Mouse (Mus musculus): Measurements from ENCODE around the gene Smim23.

Smim23 gene

DNA sequence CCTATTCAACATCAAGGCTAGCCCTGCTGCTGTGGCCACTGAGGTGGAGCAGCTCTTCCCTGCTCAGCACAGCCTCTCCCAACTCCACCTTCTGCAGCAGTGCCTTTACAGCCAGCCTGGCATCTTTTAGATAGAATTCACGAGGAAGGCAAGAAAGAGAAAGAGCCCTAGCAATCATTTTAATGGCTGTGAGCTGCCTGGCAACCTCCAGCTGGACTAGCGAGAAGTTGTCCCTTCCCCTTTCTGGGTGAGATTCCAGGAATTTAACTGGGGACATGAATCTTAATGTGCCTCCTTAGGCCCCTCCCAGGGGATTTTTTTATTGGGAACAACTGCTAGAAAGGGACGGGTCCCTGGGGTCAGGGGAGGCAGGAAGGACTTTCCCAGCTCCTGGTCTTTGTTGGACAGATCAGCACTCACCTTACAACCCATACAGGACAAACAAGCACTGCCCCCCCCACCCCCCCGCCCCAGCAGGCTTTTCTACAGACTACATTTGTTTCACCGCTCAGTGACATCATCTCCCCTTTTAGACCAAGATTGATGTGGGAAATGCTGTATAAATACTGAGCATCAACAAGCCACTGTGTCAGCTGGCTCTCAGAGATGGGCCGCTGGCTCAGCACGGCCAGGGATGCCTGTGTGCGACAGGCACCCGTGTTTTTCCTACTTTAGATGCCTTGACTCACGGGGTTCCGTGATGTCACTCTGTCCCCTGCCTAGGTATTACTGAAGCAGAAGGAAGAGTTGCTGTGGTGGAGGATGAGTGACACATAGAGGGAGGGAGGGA lies 43.5 kb downstream of the Smim23 start:
- no peak for DNase-seq

DNA sequence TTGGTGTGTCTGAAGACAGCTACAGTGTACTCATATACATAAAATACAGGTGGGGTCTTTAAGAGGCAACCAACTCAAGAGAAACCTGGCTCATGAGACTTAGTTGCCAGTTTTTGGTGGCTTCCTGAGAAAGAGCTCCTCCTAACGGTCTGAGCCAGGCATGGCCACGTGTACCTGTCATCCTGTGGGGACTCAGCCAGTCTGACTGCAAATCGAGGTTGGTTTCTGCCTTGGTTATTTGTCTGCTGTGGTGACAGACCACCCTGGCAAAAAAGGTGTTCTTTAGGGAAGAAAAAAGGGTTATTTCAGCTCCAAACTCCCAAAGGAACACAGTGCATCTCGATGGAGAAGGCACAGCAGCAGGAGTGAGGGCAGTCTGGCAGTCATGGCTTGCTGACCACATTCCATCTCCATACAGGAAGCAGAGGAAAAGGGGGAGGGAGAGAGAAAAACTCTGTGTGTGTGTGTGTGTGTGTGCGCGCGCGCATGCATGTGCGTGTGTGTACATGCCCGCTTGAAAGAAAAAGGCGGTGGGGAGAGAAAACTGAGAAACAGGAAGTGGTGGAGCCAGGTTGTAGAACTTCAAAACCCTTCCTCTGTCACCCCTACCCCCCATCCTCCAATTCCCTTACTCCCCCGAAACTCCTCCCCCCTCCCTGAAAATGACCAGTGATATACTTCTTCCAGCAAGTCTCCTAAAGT lies 55.6 kb downstream of the Smim23 start:
- no peak for DNase-seq
